Mouse (Mus musculus): ENCODE measurements around the gene Gtpbp6.
"Not testable (repeated sequence)": the region's sequence is repeated elsewhere in the genome, so short reads cannot be mapped to it uniquely, and the experiment has no call there.

The Gtpbp6 gene

GRCm38 (mm10) chr5:110107581-110108304 lies at the start of gene Gtpbp6:
Gene Gtpbp6 (minus strand): TSS chr5:110108197.
- DNase-seq, result peak; percentile 92 to 97

- DNase-seq, result no peak
Observed at GRCm38 (mm10) chr5:110143007-110143406, 35.0 kb upstream of the Gtpbp6 start.

GRCm38 (mm10) chr5:110142309-110142708 lies 34.3 kb upstream of the Gtpbp6 start:
- no peak for DNase-seq

- DNase-seq, result no peak
Observed at GRCm38 (mm10) chr5:110140424-110140823, 32.4 kb upstream of the Gtpbp6 start.

- no peak for DNase-seq
Observed at GRCm38 (mm10) chr5:110139325-110139724, 31.3 kb upstream of the Gtpbp6 start.

- no peak for DNase-seq
Observed at GRCm38 (mm10) chr5:110137816-110138215, 29.8 kb upstream of the Gtpbp6 start.

GRCm38 (mm10) chr5:110136087-110136464 lies 28.1 kb upstream of the Gtpbp6 start:
- DNase-seq, result no peak

GRCm38 (mm10) chr5:110135293-110136086 lies 27.5 kb upstream of the Gtpbp6 start, which contains the start of gene Chfr:
Gene Chfr (plus strand): TSS chr5:110135842.
- DNase-seq, result peak; percentile 98 to 100

GRCm38 (mm10) chr5:110122380-110122779 lies 14.4 kb upstream of the Gtpbp6 start:
- not testable (repeated sequence) for DNase-seq

- DNase-seq, result peak; percentile 92 to 94
Observed at GRCm38 (mm10) chr5:110109991-110110441, 2.0 kb upstream of the Gtpbp6 start, which contains the start of gene Zfp605. Gene Zfp605 (plus strand): TSS chr5:110110092.

- no peak for DNase-seq
Observed at GRCm38 (mm10) chr5:110108305-110108628, 270 bp upstream of the Gtpbp6 start.

GRCm38 (mm10) chr5:110106901-110107564 lies 964 bp downstream of the Gtpbp6 start:
- DNase-seq, result peak in 1 of 2 experiments; percentile 58

GRCm38 (mm10) chr5:110106140-110106871 lies 1.7 kb downstream of the Gtpbp6 start:
- peak; percentile 35 to 44 for DNase-seq

- DNase-seq, result peak in 1 of 2 experiments; percentile 12
Observed at GRCm38 (mm10) chr5:110104616-110105380, 3.2 kb downstream of the Gtpbp6 start.

GRCm38 (mm10) chr5:110103901-110104615 lies 3.9 kb downstream of the Gtpbp6 start:
- peak in 1 of 2 experiments; percentile 6 for DNase-seq

- no peak for DNase-seq
Observed at GRCm38 (mm10) chr5:110102853-110103625, 5.0 kb downstream of the Gtpbp6 start.

GRCm38 (mm10) chr5:110102429-110102828 lies 5.6 kb downstream of the Gtpbp6 start:
- DNase-seq, result no peak

GRCm38 (mm10) chr5:110101716-110102347 lies 6.2 kb downstream of the Gtpbp6 start:
- DNase-seq, result peak; percentile 65 to 70

GRCm38 (mm10) chr5:110100921-110101631 lies 6.9 kb downstream of the Gtpbp6 start:
- peak; percentile 37 to 48 for DNase-seq

Measured in cerebellum, adult 18-20 months (tissue).